Mouse (Mus musculus) limb, embryonic 14.5 days (tissue): ENCODE data around the gene Lef1. TPM values are rescaled to one million over a fixed set of nuclear protein-coding genes. Genes with fewer than 3 reads are reported as not detected.

Source experiments
- ATAC-seq: fragments of 200-750 bp; cut with Nextera tagmentation; 2 replicates; pipeline ENCODE4 v1.8.0; 2017; ENCODE audit warnings: low read depth, moderate number of reproducible peaks, moderate TSS enrichment; ENCODE audit not compliant: low FRiP score
- DNase-seq: peaks from one replicate; pipeline ENCODE4 v3.0.0-alpha.2; 2015; ENCODE audit warnings: low spot score
- H3K27ac ChIP-seq: fragments of 300-500 bp; sonication (generic); replicated peaks from 2 replicates; pipeline ENCODE4 v1.5.1; 2014; ENCODE audit warnings: low read depth, mild to moderate bottlenecking, low read length, moderate library complexity, mixed read lengths
- H3K27me3 ChIP-seq: fragments of 300-500 bp; sonication (generic); 2 replicates; pipeline ENCODE4 v1.6.1; 2014; ENCODE audit warnings: low read length, mixed read lengths; ENCODE audit not compliant: control insufficient read depth, insufficient read depth
- H3K36me3 ChIP-seq: fragments of 300-500 bp; sonication (generic); 2 replicates; pipeline ENCODE4 v1.6.1; 2014; ENCODE audit warnings: mild to moderate bottlenecking, low read length, moderate library complexity, mixed read lengths; ENCODE audit not compliant: control insufficient read depth, insufficient read depth
- H3K4me1 ChIP-seq: fragments of 300-500 bp; sonication (generic); 2 replicates; pipeline ENCODE4 v1.6.1; 2014; ENCODE audit warnings: antibody characterized with exemption, low read length, mixed read lengths; ENCODE audit not compliant: control insufficient read depth, insufficient read depth
- H3K4me2 ChIP-seq: fragments of 300-500 bp; sonication (generic); replicated peaks from 2 replicates; pipeline ENCODE4 v1.6.1; 2014; ENCODE audit warnings: low read depth, mild to moderate bottlenecking, low read length, moderate library complexity; ENCODE audit not compliant: severe bottlenecking
- H3K4me3 ChIP-seq: fragments of 300-500 bp; sonication (generic); replicated peaks from 2 replicates; pipeline ENCODE4 v1.5.1; 2014; ENCODE audit warnings: low read length
- H3K9ac ChIP-seq: fragments of 300-500 bp; sonication (generic); 2 replicates; pipeline ENCODE4 v1.6.1; 2014; ENCODE audit warnings: mild to moderate bottlenecking, low read depth, low read length, moderate library complexity; ENCODE audit not compliant: severe bottlenecking
- H3K9me3 ChIP-seq: fragments of 300-500 bp; sonication (generic); 2 replicates; pipeline ENCODE4 v1.6.1; 2016; ENCODE audit warnings: low read length; ENCODE audit not compliant: control insufficient read depth
- POLR2A ChIP-seq: fragments of 200-500 bp; IDR thresholded peaks from 2 replicates; pipeline ENCODE4 v1.8.0; 2012; ENCODE audit warnings: inconsistent platforms, mild to moderate bottlenecking, moderate library complexity, borderline replicate concordance; ENCODE audit not compliant: insufficient read depth, insufficient read length; ENCODE audit errors: extremely low read depth
- WGBS: fragments of 180-500 bp; shearing (Covaris S2); extraction: QIAGEN DNeasy Blood & Tissue Kit; methylation state at CpG from one replicate; pipeline ENCODE4 v1.1.7; 2014; 5-methylcytosine and 5-hydroxymethylcytosine counted together
- polyA plus RNA-seq, 2 experiments: library from polyadenylated mRNA; depleted of rRNA in 1 of 2; stranded (reverse) in 1 of 2; unstranded in 1 of 2; fragments of >200 nt; fragmentation: Nextera tagmentation in 1 of 2; extraction: Ambion mirVana in 1 of 2; gene quantifications; 2 replicates each; pipeline versions ENCODE4 v1.2.1 to v1.2.3; 2012 to 2014

The Lef1 gene
- polyA plus RNA-seq, 2 experiments: 30.8 to 39.9 TPM

DNA sequence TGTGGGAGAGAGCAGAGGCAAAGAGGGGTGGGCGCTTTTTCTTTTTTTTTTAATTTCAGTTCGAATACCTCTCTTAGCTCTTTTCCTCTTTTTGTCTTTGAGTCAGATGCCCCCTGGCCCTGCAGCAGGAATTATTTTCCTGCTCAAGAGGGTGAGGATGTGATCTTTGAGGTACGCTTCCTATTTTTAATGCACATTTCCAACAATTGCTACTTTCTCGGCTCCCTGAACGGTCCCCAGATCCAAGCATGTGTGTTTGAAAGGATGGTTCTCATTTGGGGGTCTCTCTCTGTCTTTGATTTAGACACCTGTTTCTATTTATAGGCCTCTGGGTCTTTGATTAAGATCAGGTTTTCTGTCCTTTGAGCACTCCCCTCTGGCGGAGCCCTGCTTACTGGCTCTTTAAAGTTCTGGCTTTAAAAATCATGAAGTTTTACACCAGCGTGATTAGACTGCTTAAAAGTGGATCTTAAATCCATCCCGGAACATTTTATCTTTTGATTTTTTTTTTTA lies 86.3 kb downstream of the Lef1 start:
- DNase-seq: peak; percentile 37
- H3K9ac ChIP-seq: no peak overlapping the region
- H3K27ac ChIP-seq: no peak overlapping the region
- no peak for ATAC-seq
- no peak for TF ChIP-seq POLR2A
- no peak overlapping the region for H3K4me3 ChIP-seq
- whole genome bisulfite sequencing: 25% methylated on average over 8 of the region's 8 CpGs
- no peaks in the 10 kb centered on the region for H3K27me3 ChIP-seq
- no peaks in the 10 kb centered on the region for H3K9me3 ChIP-seq
- H3K4me1 ChIP-seq: no peaks in the 10 kb centered on the region; the same call in 1 of the 2 replicates
- H3K36me3 ChIP-seq: no peaks in the 10 kb centered on the region; the same call in 1 of the 2 replicates
- no peak overlapping the region for H3K4me2 ChIP-seq

DNA sequence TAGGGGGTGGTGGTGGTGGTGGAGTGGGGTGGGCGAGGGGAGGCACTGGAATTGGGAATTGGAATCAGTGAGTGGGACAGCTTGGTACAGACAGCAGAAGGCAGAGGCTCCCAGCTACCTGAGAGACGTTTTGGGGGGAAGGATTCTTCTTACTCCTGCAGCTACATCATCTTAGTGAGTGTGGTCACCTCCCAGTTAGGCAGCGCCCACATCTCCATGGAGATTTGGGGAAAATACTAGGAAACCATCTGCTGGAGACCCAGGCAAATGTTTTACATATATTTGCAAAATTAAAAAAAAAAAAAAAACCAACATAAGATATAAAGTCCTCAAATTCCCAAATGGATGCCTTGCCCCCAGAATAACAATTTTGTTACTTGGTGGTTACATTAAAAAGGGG lies 88.7 kb downstream of the Lef1 start:
- H3K4me1 ChIP-seq: peaks cover 6% of the 10 kb centered on the region
- no peaks in the 10 kb centered on the region for H3K27me3 ChIP-seq
- TF ChIP-seq POLR2A: no peak

DNA sequence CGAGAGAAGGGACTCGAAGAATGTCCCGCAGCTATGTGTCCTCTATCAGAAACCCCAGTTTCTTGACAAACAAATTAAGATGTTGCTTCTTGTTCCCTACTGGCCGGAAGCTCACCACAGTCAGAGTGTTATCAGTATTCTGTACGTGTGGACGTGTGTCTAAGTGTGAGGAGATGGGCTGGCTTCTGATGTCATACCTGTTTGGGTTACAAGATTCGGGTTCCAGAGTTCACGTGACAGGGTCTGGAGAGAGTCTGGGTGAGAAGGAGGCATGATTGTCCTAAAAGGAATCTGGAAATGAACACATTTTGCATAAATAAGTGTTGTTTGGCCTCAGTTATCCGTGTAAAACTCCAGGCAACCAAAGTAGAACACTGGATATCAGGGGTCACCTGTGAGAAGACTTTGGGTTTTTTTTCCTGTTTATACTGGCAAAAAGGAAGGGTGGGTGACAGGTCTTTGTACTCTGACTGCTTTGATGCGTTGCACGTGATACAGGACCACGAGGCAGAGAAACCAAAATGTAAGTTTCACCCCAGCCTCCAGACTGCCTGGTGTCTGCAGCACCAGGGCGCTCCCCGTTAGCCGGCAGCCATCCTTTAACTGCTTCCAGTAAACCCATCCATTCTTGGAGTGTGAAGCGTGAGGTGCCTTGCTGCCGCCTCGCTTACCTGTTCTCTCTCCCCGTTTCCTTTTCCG lies 89.5 kb downstream of the Lef1 start:
- no peak overlapping the region for H3K4me3 ChIP-seq
- H3K27ac ChIP-seq: no peak overlapping the region
- WGBS: 72% methylated on average over 20 of the region's 20 CpGs
- no peak for TF ChIP-seq POLR2A
- H3K4me1 ChIP-seq: peaks cover 6% of the 10 kb centered on the region
- no peaks in the 10 kb centered on the region for H3K9me3 ChIP-seq
- H3K9ac ChIP-seq: no peak overlapping the region
- no peaks in the 10 kb centered on the region; the same call in 1 of the 2 replicates for H3K36me3 ChIP-seq
- ATAC-seq (no peak), DNase-seq (no peak)
- no peaks in the 10 kb centered on the region for H3K27me3 ChIP-seq
- H3K4me2 ChIP-seq: no peak overlapping the region

More for the DNA sequence above, 88.7 kb downstream of the Lef1 start:
- H3K9me3 ChIP-seq: no peaks in the 10 kb centered on the region
- H3K4me2 ChIP-seq: no peak overlapping the region
- H3K9ac ChIP-seq: no peak overlapping the region
- no peak for ATAC-seq
- no peak overlapping the region for H3K27ac ChIP-seq
- 78% methylated on average over 3 of the region's 3 CpGs for WGBS
- DNase-seq: no peak
- no peaks in the 10 kb centered on the region; the same call in 1 of the 2 replicates for H3K36me3 ChIP-seq
- H3K4me3 ChIP-seq: no peak overlapping the region

DNA sequence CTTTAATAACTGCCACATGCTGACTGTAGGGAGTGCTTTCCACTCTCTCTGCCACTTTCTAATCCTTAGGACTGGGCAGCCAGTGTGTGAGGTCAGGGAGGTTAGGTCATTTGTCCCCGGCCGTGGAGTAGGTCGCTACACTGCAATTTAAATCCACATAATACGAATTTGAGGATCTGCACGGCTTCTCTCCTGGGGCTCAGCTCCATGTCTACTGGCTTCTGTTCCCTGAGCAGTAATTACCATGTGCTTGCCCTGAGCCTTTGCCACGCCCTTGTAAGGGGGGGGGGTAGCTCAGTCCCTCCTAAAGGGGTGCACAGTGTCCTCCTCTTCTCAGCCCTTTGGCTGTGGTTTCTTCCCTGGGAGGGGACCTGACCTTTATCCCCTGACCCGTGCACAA lies 92.0 kb downstream of the Lef1 start:
- Histone ChIP-seq H3K27me3 (no peaks in the 10 kb centered on the region), H3K4me2 (no peak overlapping the region), H3K9ac (no peak overlapping the region), H3K4me3 (no peak overlapping the region), H3K36me3 (no peaks in the 10 kb centered on the region; the same call in 1 of the 2 replicates), H3K27ac (no peak overlapping the region), H3K4me1 (peaks cover 6% of the 10 kb centered on the region; the same call in 1 of the 2 replicates), H3K9me3 (no peaks in the 10 kb centered on the region)
- 33% methylated on average over 7 of the region's 7 CpGs for WGBS
- no peak for DNase-seq
- no peak for ATAC-seq
- TF ChIP-seq POLR2A: no peak

DNA sequence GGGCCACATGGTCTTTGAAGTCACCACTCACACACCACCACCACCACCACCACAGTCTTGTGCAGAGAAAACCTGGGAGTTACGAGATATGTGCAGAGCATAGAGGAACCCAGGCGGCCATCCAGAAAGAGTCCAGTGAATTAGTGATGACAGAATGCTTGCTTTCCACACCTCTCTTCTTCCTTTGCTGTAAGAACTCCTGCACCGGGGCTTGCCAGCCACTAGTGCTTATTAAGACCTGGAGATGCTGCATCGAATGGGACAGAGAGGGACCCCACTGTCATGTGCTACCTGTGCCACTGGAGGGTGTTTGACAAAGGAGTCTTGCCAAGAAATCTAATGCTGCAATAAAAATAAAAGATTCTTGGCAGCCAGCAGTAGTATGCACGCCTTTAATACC lies 97.6 kb downstream of the Lef1 start:
- WGBS: 71% methylated on average over 5 of the region's 5 CpGs
- DNase-seq (no peak), ATAC-seq (no peak)
- H3K27me3 ChIP-seq: no peaks in the 10 kb centered on the region
- H3K9ac ChIP-seq: no peak overlapping the region
- no peaks in the 10 kb centered on the region for H3K36me3 ChIP-seq
- H3K9me3 ChIP-seq: no peaks in the 10 kb centered on the region
- no peak overlapping the region for H3K4me2 ChIP-seq
- H3K27ac ChIP-seq: no peak overlapping the region
- TF ChIP-seq POLR2A: no peak
- no peak overlapping the region for H3K4me3 ChIP-seq
- peaks cover 4% of the 10 kb centered on the region for H3K4me1 ChIP-seq
